Mouse (Mus musculus): ENCODE measurements around the gene Cd300lf.

The Cd300lf gene

GRCm38 (mm10) chr11:115133800-115134199 is at the start of gene Cd300lf:
Gene Cd300lf, minus strand, starts transcription at chr11:115133992.
- DNase-seq: peak; percentile 96

- DNase-seq: peak; percentile 97
These were observed 48.3 kb upstream of the Cd300lf start for GRCm38 (mm10) chr11:115181913-115182638.

GRCm38 (mm10) chr11:115179881-115180280 is 46.1 kb upstream of the Cd300lf start:
- peak; percentile 94 for DNase-seq

GRCm38 (mm10) chr11:115179191-115179590 is 45.4 kb upstream of the Cd300lf start:
- DNase-seq: no peak

- DNase-seq: no peak
These were observed 45.0 kb upstream of the Cd300lf start for GRCm38 (mm10) chr11:115178766-115179165.

- peak; percentile 91 for DNase-seq
These were observed 43.9 kb upstream of the Cd300lf start for GRCm38 (mm10) chr11:115177559-115178195.

- peak; percentile 97 for DNase-seq
These were observed 42.8 kb upstream of the Cd300lf start for GRCm38 (mm10) chr11:115176399-115177190.

- peak; percentile 92 for DNase-seq
These were observed 40.0 kb upstream of the Cd300lf start for GRCm38 (mm10) chr11:115173549-115174339.

- DNase-seq: peak; percentile 96
These were observed 39.1 kb upstream of the Cd300lf start for GRCm38 (mm10) chr11:115172825-115173287.

GRCm38 (mm10) chr11:115171125-115171524 is 37.3 kb upstream of the Cd300lf start:
- peak; percentile 89 for DNase-seq

GRCm38 (mm10) chr11:115169430-115169829 is 35.6 kb upstream of the Cd300lf start:
- peak; percentile 83 for DNase-seq

GRCm38 (mm10) chr11:115167631-115168249 is 33.9 kb upstream of the Cd300lf start:
- peak; percentile 89 for DNase-seq

- DNase-seq: no peak
These were observed 33.0 kb upstream of the Cd300lf start for GRCm38 (mm10) chr11:115166776-115167175.

- DNase-seq: peak; percentile 95
These were observed 31.2 kb upstream of the Cd300lf start for GRCm38 (mm10) chr11:115164976-115165374.

- peak; percentile 92 for DNase-seq
These were observed 30.7 kb upstream of the Cd300lf start for GRCm38 (mm10) chr11:115164341-115164975.

GRCm38 (mm10) chr11:115163568-115164150 is 29.9 kb upstream of the Cd300lf start:
- DNase-seq: no peak

GRCm38 (mm10) chr11:115162832-115163480 is 29.2 kb upstream of the Cd300lf start, which contains the start of gene Slc9a3r1:
Gene Slc9a3r1, plus strand, starts transcription at chr11:115163341.
- peak; percentile 100 for DNase-seq

GRCm38 (mm10) chr11:115162205-115162601 is 28.4 kb upstream of the Cd300lf start:
- peak; percentile 89 for DNase-seq

- DNase-seq: peak; percentile 93
These were observed 27.9 kb upstream of the Cd300lf start for GRCm38 (mm10) chr11:115161578-115162204.

Measured in heart, adult 11 months (tissue).